Mouse (Mus musculus) stomach, postnatal 0 days (tissue): ENCODE measurements around the gene Upf1.

Source experiments
- CTCF ChIP-seq: IDR thresholded peaks from 2 replicates; pipeline ENCODE4 v1.5.1; 2016; ENCODE audit warnings: antibody characterized with exemption, low read depth, mild to moderate bottlenecking, moderate library complexity
- EP300 ChIP-seq: optimal IDR thresholded peaks from 2 replicates; pipeline ENCODE3; 2016; ENCODE audit warnings: antibody characterized with exemption

DNA sequence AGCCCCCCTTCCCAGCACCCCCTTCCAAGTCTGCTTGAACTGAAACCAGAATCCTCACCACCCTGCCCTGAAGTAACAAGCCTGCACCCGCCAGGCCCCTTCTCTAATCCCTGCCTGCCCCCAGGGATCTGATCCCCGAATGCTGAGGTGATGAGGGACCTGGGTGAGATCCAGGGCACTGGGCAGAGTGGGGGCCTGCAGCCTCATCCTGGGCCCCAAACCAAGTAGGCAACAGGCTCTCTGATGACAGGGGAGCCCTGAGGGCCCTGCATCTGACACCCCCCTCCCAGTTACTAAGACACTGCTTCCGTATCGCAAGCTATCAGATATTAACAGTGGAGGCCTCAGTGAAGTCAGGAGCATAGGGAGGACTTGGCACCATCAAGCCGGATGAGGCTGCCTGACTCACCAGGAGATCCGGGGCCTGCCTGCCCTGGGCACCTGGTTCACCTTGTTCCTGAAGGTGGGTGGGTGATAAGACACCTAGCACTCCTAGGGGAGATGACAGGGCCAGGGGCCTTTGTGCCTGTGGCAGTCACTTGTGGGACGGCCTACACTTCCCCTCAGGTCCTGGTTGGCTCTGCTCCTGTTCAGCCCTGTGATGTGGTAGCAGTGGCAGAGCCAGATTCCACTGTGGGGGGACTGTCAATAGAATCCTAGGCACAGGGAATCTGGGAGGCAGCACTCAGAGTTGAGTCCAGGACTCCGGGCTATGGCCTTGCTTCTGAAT, 41.4 kb upstream of the Upf1 start:
- TF ChIP-seq CTCF (no peak), EP300 (no peak)
